Mouse (Mus musculus): Measurements from ENCODE around the gene Krtap28-10.
"Not testable (repeated sequence)": the region's sequence is repeated elsewhere in the genome, so short reads cannot be mapped to it uniquely, and the experiment has no call there.

Krtap28-10 gene

DNA sequence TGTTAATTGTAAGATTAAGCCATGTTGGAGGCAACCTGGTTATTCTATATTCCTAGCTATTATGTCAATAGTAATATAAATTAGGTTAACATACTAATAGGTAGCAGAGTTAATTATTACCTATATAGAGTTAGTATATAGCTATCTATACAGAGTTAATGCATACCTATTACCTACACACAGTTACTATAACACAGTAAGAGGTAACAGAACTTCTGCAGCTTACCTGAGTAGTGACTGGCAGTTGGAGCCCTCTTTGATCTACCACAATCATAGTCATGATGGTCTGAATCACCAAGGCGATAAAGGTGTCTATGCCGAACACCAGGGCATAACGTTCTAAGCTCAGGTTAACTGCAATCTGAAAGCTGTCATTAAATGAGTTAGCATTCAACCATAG is 27.8 kb downstream of the Krtap28-10 start:
- no peak for DNase-seq (ENCODE audit: low spot score)

- DNase-seq (ENCODE audit: low spot score), result no peak
Measured at GRCm38 (mm10) chr1:83007471-83007870, 34.8 kb downstream of the Krtap28-10 start.

GRCm38 (mm10) chr1:83006218-83007179 is 35.8 kb downstream of the Krtap28-10 start:
- DNase-seq (ENCODE audit: low spot score), result no peak

- not testable (repeated sequence) for DNase-seq (ENCODE audit: low spot score)
Measured at GRCm38 (mm10) chr1:83000306-83000705, 42.0 kb downstream of the Krtap28-10 start, which contains the start of gene Gm47959. Gene Gm47959, plus strand, starts transcription at chr1:83000548.

DNA sequence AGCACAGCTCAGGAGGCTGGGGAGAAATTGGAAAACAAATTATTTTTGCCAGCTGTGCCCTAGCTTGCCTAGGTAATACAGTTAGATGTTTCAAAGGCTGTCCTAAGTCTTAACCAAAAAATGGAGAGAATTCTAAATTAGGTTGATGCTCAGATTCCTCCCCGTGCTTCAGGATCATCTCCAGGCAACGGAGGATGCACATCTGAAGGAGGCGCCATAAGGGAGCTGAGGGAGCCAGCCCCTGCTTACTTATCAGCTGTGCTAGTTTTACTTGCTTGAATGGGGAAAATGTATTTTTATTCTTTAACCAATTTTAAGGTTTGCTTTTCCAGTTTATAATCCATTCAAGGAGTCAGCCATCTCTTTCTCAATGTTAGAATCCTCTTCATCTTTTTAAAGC is 48.3 kb downstream of the Krtap28-10 start:
- DNase-seq (ENCODE audit: low spot score), result no peak

DNA sequence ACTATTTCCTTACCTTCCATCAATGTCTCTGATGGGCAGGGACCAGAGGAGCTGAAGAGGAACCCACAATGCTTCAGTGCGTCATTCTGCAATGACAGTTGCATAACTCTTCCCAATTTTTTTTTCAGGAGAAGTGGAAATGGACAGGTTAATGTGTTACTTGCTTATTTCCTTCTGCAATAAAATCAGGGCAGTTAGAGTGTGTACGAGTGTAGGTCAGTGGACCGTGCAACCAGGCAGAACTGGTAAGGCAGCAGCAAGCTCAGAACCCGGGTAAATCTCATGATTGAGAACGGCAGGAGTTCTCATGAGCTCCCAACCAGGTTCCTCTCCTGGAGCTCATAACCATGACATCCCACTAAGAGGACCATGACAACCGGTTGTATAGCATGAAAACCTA is 50.2 kb downstream of the Krtap28-10 start:
- no peak for DNase-seq (ENCODE audit: low spot score)

DNA sequence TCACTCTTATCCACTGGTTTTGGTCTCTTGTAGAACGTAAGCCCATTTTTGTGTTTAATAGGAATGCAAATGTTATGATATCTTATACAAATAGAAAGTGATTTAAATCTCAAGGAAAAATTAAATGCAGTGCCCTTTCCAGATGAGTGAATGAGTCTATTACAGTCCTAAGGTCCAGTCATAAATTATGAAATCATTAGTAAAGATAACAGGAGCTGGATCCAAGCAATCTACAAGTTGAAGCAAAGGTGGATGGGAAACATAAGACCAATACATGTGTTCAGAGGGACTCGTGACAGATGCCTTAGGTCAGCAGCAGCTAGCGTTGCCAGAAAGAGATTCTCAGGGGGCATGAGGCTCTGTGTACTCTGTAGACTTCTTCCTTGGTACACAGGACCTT is 50.7 kb downstream of the Krtap28-10 start:
- no peak for DNase-seq (ENCODE audit: low spot score)

Measured in ovary, postnatal 36 days (tissue).